Mouse (Mus musculus): ENCODE measurements around the gene Col5a3. TPM values are rescaled to one million over a fixed set of nuclear protein-coding genes. Genes with fewer than 3 reads are reported as not detected.

Col5a3 gene
- total and polyA plus RNA-seq, 2 experiments from 2014 or later = 1.6 to 8.8 TPM

DNA sequence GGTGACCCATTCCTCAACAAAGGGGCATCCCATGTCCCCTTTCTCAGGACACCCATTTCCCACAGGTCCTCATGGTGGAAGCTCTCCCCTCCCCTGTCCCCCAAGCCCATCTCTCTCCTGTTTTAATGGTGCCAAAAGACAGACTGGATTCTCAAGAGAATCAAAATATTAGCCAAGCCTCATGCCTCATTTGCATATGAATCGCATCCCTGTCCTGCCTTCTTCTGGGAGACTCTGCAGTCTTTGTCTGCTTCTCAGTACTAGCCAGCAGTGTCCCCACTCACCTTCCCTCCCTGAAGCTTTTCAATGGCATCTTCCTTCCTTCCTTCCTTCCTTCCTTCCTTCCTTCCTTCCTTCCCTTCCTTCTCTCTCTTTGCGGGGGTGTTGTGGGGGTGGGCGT is 67.2 kb downstream of the Col5a3 start:
- Histone ChIP-seq H3K9me3 (replicated peaks; ENCODE audit: control insufficient read depth, low read length) (no peaks in the 10 kb centered on the region), H3K27ac (ENCODE audit: low read depth) (no peak overlapping the region), H3K4me3 (ENCODE audit: low read depth, low read length) (no peak overlapping the region), H3K4me1 (ENCODE audit: control insufficient read depth, insufficient read depth) (no peaks in the 10 kb centered on the region), H3K4me2 (ENCODE audit: low read depth, low read length) (no peak overlapping the region), H3K36me3 (replicated peaks; ENCODE audit: control insufficient read depth, insufficient read depth, low read length) (no peaks in the 10 kb centered on the region), H3K27me3 (ENCODE audit: control insufficient read depth, insufficient read depth, low read length) (peaks cover 54% of the 10 kb centered on the region), H3K9ac (replicated peaks; ENCODE audit: low read depth, low read length) (no peak overlapping the region)
- DNase-seq (ENCODE audit: low spot score) = no peak
- WGBS = 11% methylated on average over 3 of the region's 3 CpGs
- ATAC-seq (ENCODE audit: insufficient read depth, low read depth) = no peak
- TF ChIP-seq EP300 (IDR thresholded peaks at IDR 0.05; ENCODE audit: low read depth) = no peak
- TF ChIP-seq CTCF (IDR thresholded peaks at IDR 0.05; ENCODE audit: low read depth) = no peak

DNA sequence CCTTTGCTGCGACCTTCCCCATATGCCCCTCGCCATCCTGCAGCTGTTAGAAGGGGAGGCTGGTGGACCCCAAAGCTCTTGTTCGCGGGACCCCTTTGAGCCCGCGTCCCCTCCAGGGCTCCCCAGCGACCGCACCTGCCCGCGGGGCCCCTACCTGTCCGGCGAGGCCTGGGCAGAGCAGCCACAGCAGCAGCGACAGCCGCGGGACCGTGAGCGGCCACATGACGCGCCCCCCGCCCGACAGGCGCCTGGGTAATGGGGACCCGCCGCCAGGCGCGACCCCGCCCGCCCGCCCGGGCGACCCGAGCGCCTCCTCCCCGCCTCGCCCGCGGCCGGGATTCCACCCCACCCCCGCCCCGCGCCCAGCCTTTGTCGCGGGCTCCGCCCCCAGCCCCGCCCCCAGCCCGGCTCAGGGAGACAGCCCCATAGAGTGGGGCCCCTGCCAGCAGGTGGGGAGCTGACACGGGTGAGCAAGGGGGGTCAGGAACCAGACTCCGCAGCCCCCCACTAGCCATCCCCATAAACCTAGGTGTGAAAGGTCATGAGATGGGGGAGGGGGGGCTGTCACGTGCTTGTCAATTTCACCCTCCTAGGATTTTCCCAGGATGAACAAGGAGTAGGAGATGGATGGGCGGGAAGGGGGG is 68.7 kb downstream of the Col5a3 start, which contains the start of gene Olfm2:
Gene Olfm2 (minus strand): TSS at position 333 of the 644 bp plus-strand sequence.
- 2% methylated on average over 34 of the region's 50 CpGs for WGBS
- Histone ChIP-seq H3K4me2 (ENCODE audit: low read depth, low read length) (peak within 1 kb of the TSS; percentile 62), H3K4me1 (ENCODE audit: control insufficient read depth, insufficient read depth) (no peaks in the 10 kb centered on the region), H3K9ac (replicated peaks; ENCODE audit: low read depth, low read length) (no peak within 1 kb of the TSS), H3K27me3 (ENCODE audit: control insufficient read depth, insufficient read depth, low read length) (peaks cover 58% of the 10 kb centered on the region), H3K4me3 (ENCODE audit: low read depth, low read length) (peak within 1 kb of the TSS; percentile 29), H3K36me3 (replicated peaks; ENCODE audit: control insufficient read depth, insufficient read depth, low read length) (no peaks in the 10 kb centered on the region), H3K27ac (ENCODE audit: low read depth) (no peak within 1 kb of the TSS), H3K9me3 (replicated peaks; ENCODE audit: control insufficient read depth, low read length) (no peaks in the 10 kb centered on the region)
- ATAC-seq (ENCODE audit: insufficient read depth, low read depth) (peak; percentile 11), DNase-seq (ENCODE audit: low spot score) (no peak)
- TF ChIP-seq CTCF (IDR thresholded peaks at IDR 0.05; ENCODE audit: low read depth) = no peak
- no peak for TF ChIP-seq EP300 (IDR thresholded peaks at IDR 0.05; ENCODE audit: low read depth)

DNA sequence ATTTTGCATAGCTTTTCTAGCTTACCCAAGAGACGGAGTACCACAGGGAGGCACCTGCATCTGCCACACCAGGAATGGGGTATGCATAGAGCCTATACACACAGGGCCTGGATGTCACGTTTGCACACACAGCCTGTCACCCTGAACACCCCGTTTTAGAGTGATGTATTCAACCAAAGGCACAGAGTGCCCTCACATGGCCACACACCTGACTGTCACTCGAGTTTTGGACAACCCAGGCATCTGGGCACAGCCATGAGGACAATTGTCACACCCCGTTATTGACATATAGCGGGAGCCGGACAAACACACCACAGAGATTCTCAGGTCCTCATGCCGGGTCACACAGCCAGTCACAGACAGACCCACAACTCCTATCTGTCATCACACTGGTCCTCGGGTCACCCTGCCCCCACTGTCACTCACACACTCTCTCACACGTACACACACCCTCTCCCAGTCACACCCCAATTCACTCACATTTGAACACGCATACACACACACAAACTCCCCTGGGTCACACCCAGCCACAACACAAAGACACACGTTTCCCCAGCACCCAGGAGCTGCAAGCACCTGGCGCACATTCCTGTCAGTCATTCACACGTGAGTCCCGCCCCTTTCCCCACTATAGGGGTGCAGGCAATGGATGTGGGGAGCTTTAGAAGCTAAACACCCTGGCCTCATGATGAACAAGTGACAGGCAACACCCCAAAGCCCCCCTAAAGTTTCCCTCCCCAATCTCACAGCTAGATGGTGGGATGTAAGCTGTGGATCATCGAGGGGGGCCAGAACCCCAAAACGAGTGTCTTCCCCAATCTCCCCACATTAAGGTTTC is 69.5 kb downstream of the Col5a3 start:
- peaks cover 58% of the 10 kb centered on the region for H3K27me3 ChIP-seq (ENCODE audit: control insufficient read depth, insufficient read depth, low read length)
- no peaks in the 10 kb centered on the region for H3K4me1 ChIP-seq (ENCODE audit: control insufficient read depth, insufficient read depth)
- H3K4me3 ChIP-seq (ENCODE audit: low read depth, low read length) = peak overlapping the region; percentile 29
- H3K36me3 ChIP-seq (replicated peaks; ENCODE audit: control insufficient read depth, insufficient read depth, low read length) = no peaks in the 10 kb centered on the region
- TF ChIP-seq CTCF (IDR thresholded peaks at IDR 0.05; ENCODE audit: low read depth) (no peak), EP300 (IDR thresholded peaks at IDR 0.05; ENCODE audit: low read depth) (no peak)
- ATAC-seq (ENCODE audit: insufficient read depth, low read depth) (no peak), DNase-seq (ENCODE audit: low spot score) (no peak)
- peak overlapping the region; percentile 62; the same call in 1 of the 2 replicates for H3K4me2 ChIP-seq (ENCODE audit: low read depth, low read length)
- no peak overlapping the region for H3K9ac ChIP-seq (replicated peaks; ENCODE audit: low read depth, low read length)
- no peak overlapping the region for H3K27ac ChIP-seq (ENCODE audit: low read depth)
- no peaks in the 10 kb centered on the region for H3K9me3 ChIP-seq (replicated peaks; ENCODE audit: control insufficient read depth, low read length)
- 16% methylated on average over 17 of the region's 17 CpGs for WGBS

DNA sequence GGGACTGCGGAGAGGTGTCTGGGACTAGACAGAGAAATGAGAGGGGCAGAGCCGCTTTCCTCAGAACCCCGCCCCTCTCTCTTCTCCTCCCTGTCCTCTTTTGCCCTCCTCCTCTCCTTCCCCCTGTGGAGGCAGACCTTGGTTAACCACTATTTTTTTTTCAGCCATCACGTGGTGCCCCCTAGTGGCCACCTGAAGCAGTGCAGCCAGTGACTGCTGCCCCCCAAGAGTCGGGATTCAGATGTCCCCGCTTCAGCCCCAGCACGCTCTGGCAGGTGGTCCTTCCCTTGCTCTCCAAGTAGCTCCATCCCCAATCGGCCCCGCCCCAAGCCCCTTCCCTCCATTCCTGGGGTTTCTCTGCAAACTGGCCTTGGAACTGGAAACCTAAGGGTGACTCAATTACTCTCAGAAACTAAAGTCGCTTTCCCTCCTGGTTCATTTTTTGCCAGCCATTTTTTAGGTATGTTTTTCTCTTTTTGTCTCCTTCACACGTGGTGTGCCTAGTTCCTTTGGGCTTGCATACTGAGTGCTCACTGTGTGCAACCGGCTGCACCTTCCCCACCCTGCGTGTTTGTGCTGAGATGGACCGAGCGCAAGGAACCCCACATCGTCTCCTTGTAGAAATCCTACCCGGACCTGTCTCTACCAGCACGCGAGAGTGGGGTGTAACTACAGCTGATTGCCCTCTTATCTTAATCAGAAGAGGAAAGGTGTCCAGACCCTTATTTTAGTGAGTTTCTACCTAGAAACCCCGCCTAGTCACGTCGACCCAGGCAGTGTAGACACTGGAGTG is 70.7 kb downstream of the Col5a3 start:
- Histone ChIP-seq H3K27me3 (ENCODE audit: control insufficient read depth, insufficient read depth, low read length) (peaks cover 66% of the 10 kb centered on the region), H3K27ac (ENCODE audit: low read depth) (no peak overlapping the region)
- no peak for DNase-seq (ENCODE audit: low spot score)

DNA sequence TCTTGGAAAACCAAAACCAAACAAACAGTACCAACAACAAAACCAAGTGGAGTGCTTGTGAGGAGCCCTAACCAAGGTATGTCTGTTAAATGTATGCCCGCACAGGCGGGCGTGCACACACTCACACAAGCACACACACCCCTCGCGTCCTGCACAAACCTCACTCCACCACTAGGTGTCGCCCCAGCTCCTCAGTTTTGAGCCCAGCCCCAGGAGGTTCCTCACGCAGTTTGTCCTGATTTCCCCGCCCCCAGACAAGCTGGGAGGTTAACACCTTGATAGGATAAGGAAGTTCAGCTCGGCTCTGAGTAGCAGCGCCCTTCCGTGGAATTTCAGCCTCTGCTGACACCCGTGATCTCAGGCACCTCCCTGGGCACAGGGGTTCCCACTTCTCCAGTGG is 74.5 kb downstream of the Col5a3 start:
- DNase-seq (ENCODE audit: low spot score) (peak; percentile 77), ATAC-seq (ENCODE audit: insufficient read depth, low read depth) (peak; percentile 74)
- Histone ChIP-seq H3K27me3 (ENCODE audit: control insufficient read depth, insufficient read depth, low read length) (peaks cover 37% of the 10 kb centered on the region), H3K27ac (ENCODE audit: low read depth) (no peak overlapping the region), H3K4me3 (ENCODE audit: low read depth, low read length) (no peak overlapping the region), H3K36me3 (replicated peaks; ENCODE audit: control insufficient read depth, insufficient read depth, low read length) (no peaks in the 10 kb centered on the region), H3K9me3 (replicated peaks; ENCODE audit: control insufficient read depth, low read length) (no peaks in the 10 kb centered on the region), H3K4me2 (ENCODE audit: low read depth, low read length) (peak overlapping the region; percentile 38; the same call in 1 of the 2 replicates), H3K4me1 (ENCODE audit: control insufficient read depth, insufficient read depth) (no peaks in the 10 kb centered on the region), H3K9ac (replicated peaks; ENCODE audit: low read depth, low read length) (no peak overlapping the region)
- 1% methylated on average over 12 of the region's 12 CpGs for WGBS
- TF ChIP-seq CTCF (IDR thresholded peaks at IDR 0.05; ENCODE audit: low read depth) = peak; percentile 96
- no peak for TF ChIP-seq EP300 (IDR thresholded peaks at IDR 0.05; ENCODE audit: low read depth)

More for the DNA sequence above, 70.7 kb downstream of the Col5a3 start:
- ATAC-seq (ENCODE audit: insufficient read depth, low read depth) = no peak
- H3K9ac ChIP-seq (replicated peaks; ENCODE audit: low read depth, low read length) = no peak overlapping the region
- H3K4me1 ChIP-seq (ENCODE audit: control insufficient read depth, insufficient read depth) = no peaks in the 10 kb centered on the region
- H3K4me2 ChIP-seq (ENCODE audit: low read depth, low read length) = no peak overlapping the region
- H3K36me3 ChIP-seq (replicated peaks; ENCODE audit: control insufficient read depth, insufficient read depth, low read length) = no peaks in the 10 kb centered on the region
- no peak overlapping the region for H3K4me3 ChIP-seq (ENCODE audit: low read depth, low read length)
- 16% methylated on average over 21 of the region's 22 CpGs for WGBS
- TF ChIP-seq EP300 (IDR thresholded peaks at IDR 0.05; ENCODE audit: low read depth) = no peak
- peak; percentile 52 for TF ChIP-seq CTCF (IDR thresholded peaks at IDR 0.05; ENCODE audit: low read depth)
- H3K9me3 ChIP-seq (replicated peaks; ENCODE audit: control insufficient read depth, low read length) = no peaks in the 10 kb centered on the region
